9 mouse cellular contexts compared by ENCODE assay signal in the genomic region with DNA sequence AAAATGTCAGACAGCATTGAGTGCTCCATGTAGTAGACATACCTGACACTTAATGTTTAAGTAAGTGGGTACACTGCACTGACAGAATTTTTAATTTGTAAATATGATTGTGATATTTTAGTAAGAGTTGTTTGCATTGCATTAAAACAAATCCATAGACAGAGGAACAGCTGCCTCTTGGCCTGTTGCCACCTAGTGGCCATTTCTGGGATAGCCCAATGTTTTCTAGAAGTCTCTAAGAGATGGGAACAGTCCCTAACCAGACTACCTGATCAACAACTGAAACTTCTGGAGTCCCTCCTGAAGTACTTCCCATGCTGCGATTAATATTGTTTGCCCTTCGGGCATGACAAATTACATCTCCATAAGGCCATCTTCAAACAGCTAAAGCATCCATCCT.
A peak's percentile ranks its signal among the peaks of the same experiment; 100 is the strongest.
DNase-seq lines count a peak whose midpoint lies in the region; ATAC-seq and TF ChIP-seq lines count a peak whose summit lies in the region.
"Had no signal": no experiment of that assay in that cellular context is flagged by ENCODE, and none has a peak within 500 bp of the region (broad histone marks: within the 10 kb centered on the region; RNA-seq: fewer than 3 reads in every experiment).

No protein-coding gene starts in this region.

- WGBS in hindbrain, embryonic 11.5 days = 62% methylated on average over 2 of the region's 2 CpGs
- WGBS in hindbrain, embryonic 13.5 days = 69% methylated on average over 2 of the region's 2 CpGs

- peak; percentile 87 for TF ChIP-seq CTCF in Patski (IDR thresholded peaks at IDR 0.05)
- TF ChIP-seq CTCF in testis, adult 2 months (IDR thresholded peaks at IDR 0.05; ENCODE audit: control insufficient read depth, insufficient read depth, insufficient replicate concordance, low read depth, low read length) = peak; percentile 18; the same call in 1 of the 2 replicates

- H3K4me3 ChIP-seq in hindbrain, embryonic 11.5 days (ENCODE audit: low read depth, low read length) = no peak overlapping the region
- H3K4me3 ChIP-seq in hindbrain, embryonic 13.5 days = no peak overlapping the region
- no peak overlapping the region for H3K4me3 ChIP-seq in testis, adult 2 months (ENCODE audit: control insufficient read depth, low read depth, low read length)
- H3K4me3 ChIP-seq: erythroblast, embryonic 14.5 days had no signal

- no peak overlapping the region for H3K4me2 ChIP-seq in hindbrain, embryonic 11.5 days (replicated peaks; ENCODE audit: low read depth, low read length)
- H3K4me2 ChIP-seq in hindbrain, embryonic 13.5 days = no peak overlapping the region

- TF ChIP-seq POLR2A in testis, adult 2 months (IDR thresholded peaks at IDR 0.05; ENCODE audit: control insufficient read depth, low read depth, low read length) = no peak

- H3K4me1 ChIP-seq in hindbrain, embryonic 11.5 days (replicated peaks; ENCODE audit: control insufficient read depth, insufficient read depth, low read length) = no peaks in the 10 kb centered on the region
- H3K4me1 ChIP-seq in hindbrain, embryonic 13.5 days (replicated peaks) = no peaks in the 10 kb centered on the region
- H3K4me1 ChIP-seq in testis, adult 2 months (ENCODE audit: control insufficient read depth, insufficient read depth, low read length) = no peaks in the 10 kb centered on the region

- no peaks in the 10 kb centered on the region for H3K36me3 ChIP-seq in hindbrain, embryonic 11.5 days (ENCODE audit: control insufficient read depth, insufficient read depth, low read length)
- no peaks in the 10 kb centered on the region for H3K36me3 ChIP-seq in hindbrain, embryonic 13.5 days
- H3K36me3 ChIP-seq in testis, adult 2 months (ENCODE audit: control insufficient read depth, insufficient read depth, low read length) = no peaks in the 10 kb centered on the region; the same call in 1 of the 2 replicates

- no peaks in the 10 kb centered on the region for H3K9me3 ChIP-seq in hindbrain, embryonic 11.5 days (ENCODE audit: control insufficient read depth, low read length)
- no peaks in the 10 kb centered on the region for H3K9me3 ChIP-seq in hindbrain, embryonic 13.5 days

- H3K27ac ChIP-seq in hindbrain, embryonic 11.5 days (ENCODE audit: low read depth, low read length) = no peak overlapping the region
- H3K27ac ChIP-seq in hindbrain, embryonic 13.5 days = no peak overlapping the region
- no peak overlapping the region for H3K27ac ChIP-seq in testis, adult 2 months (ENCODE audit: control insufficient read depth, insufficient read depth, low read depth, low read length)

- no peaks in the 10 kb centered on the region for H3K27me3 ChIP-seq in hindbrain, embryonic 11.5 days (ENCODE audit: control insufficient read depth, insufficient read depth, low read length)
- no peaks in the 10 kb centered on the region for H3K27me3 ChIP-seq in hindbrain, embryonic 13.5 days
- H3K27me3 ChIP-seq in Patski = peaks cover 6% of the 10 kb centered on the region
- H3K27me3 ChIP-seq in testis, adult 2 months (ENCODE audit: control insufficient read depth, insufficient read depth, low read length) = no peaks in the 10 kb centered on the region

- no peak for ATAC-seq in hindbrain, embryonic 11.5 days (ENCODE audit: low FRiP score)
- no peak for ATAC-seq in hindbrain, embryonic 13.5 days (ENCODE audit: low FRiP score)
- ATAC-seq in Patski = no peak
- ATAC-seq in monocyte, adult 5-6 weeks (replicated peaks; ENCODE audit: insufficient number of reproducible peaks, low FRiP score, low TSS enrichment, poor library complexity, severe bottlenecking) = peak; percentile 61; the same call in 1 of the 2 replicates

- H3K9ac ChIP-seq in hindbrain, embryonic 11.5 days (ENCODE audit: low read depth, low read length) = no peak overlapping the region
- no peak overlapping the region for H3K9ac ChIP-seq in hindbrain, embryonic 13.5 days

- in situ Hi-C loops in Patski (cut with MboI; ENCODE audit: low pct_unique_long_range_greater_than_20kb) = loop anchor here (5.0 kb wide), 1 partner anchor 325 kb away; no protein-coding TSS in a partner anchor

- peak; percentile 85 for DNase-seq in hindbrain, embryonic 11.5 days (ENCODE audit: low spot score)
- peak; percentile 10 for DNase-seq in Patski (ENCODE audit: low read depth, low spot score)
- peak; percentile 92 to 94 for DNase-seq in cerebellum, postnatal 14 days
- DNase-seq in gastrocnemius, postnatal 25 days = peak; percentile 25
- peak; percentile 20 to 60 for DNase-seq in layer of hippocampus, postnatal 36 days

- POLR2A ChIA-PET in Patski (lab: Charles Lee) = no interaction called here

- CTCF ChIA-PET in Patski (lab: Charles Lee) = interaction anchor here (0.9 kb wide), 1 partner anchor 8 kb away, joined by 3 read pairs; no protein-coding TSS in a partner anchor

Comparison
In these comparisons a context has a peak if more than half of its experiments do, and no peak if none do; other contexts are left out.
1. DNase-seq: peak in every context shown above with its lines; median percentile 93 in cerebellum, postnatal 14 days; 85 in hindbrain, embryonic 11.5 days; 40 in layer of hippocampus, postnatal 36 days; 25 in gastrocnemius, postnatal 25 days; 10 in Patski.